Mouse (Mus musculus): Measurements from ENCODE around the gene Gdpd5. TPM values are rescaled to one million over a fixed set of nuclear protein-coding genes. Genes with fewer than 3 reads are reported as not detected.
A peak's percentile ranks its signal among the peaks of the same experiment; 100 is the strongest.

Gene Gdpd5
- total and polyA plus RNA-seq, 3 experiments, result 0.15 to 0.26 TPM; not detected in 1

GRCm38 (mm10) chr7:99375455-99375854 lies 5.8 kb upstream of the Gdpd5 start:
- Histone ChIP-seq H3K4me1 (ENCODE audit: control insufficient read depth in 1 of 2, insufficient read depth in 2 of 2, low read length in 2 of 2) (peaks cover 0 to 5% of the 10 kb centered on the region in 2 experiments; a peak in 1 of 4 replicates), H3K79me2 (ENCODE audit: control insufficient read depth, insufficient read depth, low read length, poor library complexity) (no peaks in the 10 kb centered on the region), H3K4me3 (ENCODE audit: control insufficient read depth in 1 of 2, insufficient read depth in 1 of 2, low read depth in 2 of 2, low read length in 2 of 2) (no peak overlapping the region), H3K27me3 (ENCODE audit: control insufficient read depth in 1 of 2, insufficient read depth in 2 of 2, low read length in 2 of 2) (peaks cover 0 to 6% of the 10 kb centered on the region in 2 experiments; a peak in 1 of 4 replicates), H3K27ac (ENCODE audit: control insufficient read depth, low read depth, low read length) (no peak overlapping the region), H3K9me3 (replicated peaks; ENCODE audit: insufficient read depth, low read length) (no peaks in the 10 kb centered on the region), H3K9ac (ENCODE audit: control insufficient read depth, low read depth, low read length, poor library complexity, severe bottlenecking) (no peak overlapping the region), H3K36me3 (ENCODE audit: control insufficient read depth in 1 of 2, insufficient read depth in 2 of 2, low read length in 2 of 2) (no peaks in the 10 kb centered on the region)
- peak; percentile 61 for DNase-seq (ENCODE audit: low read depth, low spot score)
- peak; percentile 42 for TF ChIP-seq RAD21 (IDR thresholded peaks at IDR 0.05; ENCODE audit: low read depth, low read length)
- TF ChIP-seq CTCF (IDR thresholded peaks at IDR 0.05 in 2 of 3, conservative IDR thresholded peaks at IDR 0.05 in 1 of 3; ENCODE audit: control insufficient read depth in 1 of 3, insufficient read depth in 1 of 3, low read depth in 2 of 3, low read length in 3 of 3, poor library complexity in 1 of 3, severe bottlenecking in 1 of 3), result peak; percentile 59 to 75 (median 62)
- TF ChIP-seq SMC3 (IDR thresholded peaks at IDR 0.05; ENCODE audit: low read depth, low read length), result peak; percentile 67
- no peak for TF ChIP-seq GABPA (IDR thresholded peaks at IDR 0.05; ENCODE audit: low read depth, low read length)
- TF ChIP-seq USF2 (IDR thresholded peaks at IDR 0.05; ENCODE audit: borderline replicate concordance in 1 of 2, insufficient read depth in 1 of 2, low read depth in 1 of 2, low read length in 2 of 2), result no peak
- TF ChIP-seq MAX (IDR thresholded peaks at IDR 0.05; ENCODE audit: low read length), result no peak
- no peak for TF ChIP-seq E2F4 (IDR thresholded peaks at IDR 0.05; ENCODE audit: borderline replicate concordance, low read depth, low read length)
- TF ChIP-seq ZC3H11A (IDR thresholded peaks at IDR 0.05; ENCODE audit: low read depth, low read length), result peak; percentile 25; the same call in 1 of the 2 replicates
- no peak for TF ChIP-seq ZNF384 (IDR thresholded peaks at IDR 0.05; ENCODE audit: low read depth, low read length)
- no peak for TF ChIP-seq MYB (IDR thresholded peaks at IDR 0.05; ENCODE audit: low read depth, low read length)

DNA sequence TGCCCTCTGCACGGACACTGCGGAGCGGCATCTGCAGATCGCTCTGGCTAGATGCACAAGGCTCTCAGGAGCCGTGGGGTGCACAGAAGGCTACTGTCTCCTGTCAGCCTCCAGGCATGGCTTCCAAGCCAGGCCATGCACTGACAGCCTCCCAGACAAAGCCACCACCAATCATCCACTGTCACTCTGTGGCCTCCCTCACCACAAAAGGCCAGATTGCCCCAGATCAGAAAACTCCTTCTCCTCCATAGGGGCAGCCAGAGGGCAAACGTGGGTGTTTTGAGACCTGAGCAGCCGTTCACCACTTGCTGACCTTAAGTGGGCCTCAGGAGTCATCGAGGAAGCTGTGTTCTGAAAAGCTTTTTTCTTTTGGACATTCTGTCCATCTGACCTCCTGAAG lies 2.3 kb upstream of the Gdpd5 start:
- TF ChIP-seq MAX (IDR thresholded peaks at IDR 0.05; ENCODE audit: low read length) (no peak), ZKSCAN1 (IDR thresholded peaks at IDR 0.05; ENCODE audit: low read depth, low read length) (no peak), RCOR1 (IDR thresholded peaks at IDR 0.05; ENCODE audit: low read depth, low read length) (no peak)
- no peak for DNase-seq (ENCODE audit: low read depth, low spot score)
- H3K9ac ChIP-seq (ENCODE audit: control insufficient read depth, low read depth, low read length, poor library complexity, severe bottlenecking), result no peak overlapping the region
- peaks cover 0 to 2% of the 10 kb centered on the region in 2 experiments; a peak in 1 of 4 replicates for H3K27me3 ChIP-seq (ENCODE audit: control insufficient read depth in 1 of 2, insufficient read depth in 2 of 2, low read length in 2 of 2)
- H3K36me3 ChIP-seq (ENCODE audit: control insufficient read depth in 1 of 2, insufficient read depth in 2 of 2, low read length in 2 of 2), result no peaks in the 10 kb centered on the region; a peak in 1 of 4 replicates
- peaks cover 0 to 14% of the 10 kb centered on the region in 2 experiments; a peak in 3 of 4 replicates for H3K4me1 ChIP-seq (ENCODE audit: control insufficient read depth in 1 of 2, insufficient read depth in 2 of 2, low read length in 2 of 2)
- no peak overlapping the region for H3K4me3 ChIP-seq (ENCODE audit: control insufficient read depth in 1 of 2, insufficient read depth in 1 of 2, low read depth in 2 of 2, low read length in 2 of 2)
- no peaks in the 10 kb centered on the region for H3K9me3 ChIP-seq (replicated peaks; ENCODE audit: insufficient read depth, low read length)
- H3K79me2 ChIP-seq (ENCODE audit: control insufficient read depth, insufficient read depth, low read length, poor library complexity), result no peaks in the 10 kb centered on the region
- no peak overlapping the region for H3K27ac ChIP-seq (ENCODE audit: control insufficient read depth, low read depth, low read length)

- TF ChIP-seq GATA1 (IDR thresholded peaks at IDR 0.05; ENCODE audit: low read depth, low read length), result 0 out of 2 replicates have a peak, but pooled peaks have one; percentile 20
- TF ChIP-seq MAX (IDR thresholded peaks at IDR 0.05; ENCODE audit: low read length), result no peak
- no peak for TF ChIP-seq SIN3A (IDR thresholded peaks at IDR 0.05; ENCODE audit: low read length)
- peak; percentile 27; the same call in 1 of the 2 replicates for TF ChIP-seq RCOR1 (IDR thresholded peaks at IDR 0.05; ENCODE audit: low read depth, low read length)
- no peak for TF ChIP-seq ETS1 (IDR thresholded peaks at IDR 0.05; ENCODE audit: low read depth, low read length)
- peak in 2 of 3 experiments; percentile 8 to 26; a peak in 4 of 6 replicates for TF ChIP-seq CTCF (IDR thresholded peaks at IDR 0.05 in 2 of 3, conservative IDR thresholded peaks at IDR 0.05 in 1 of 3; ENCODE audit: control insufficient read depth in 1 of 3, insufficient read depth in 1 of 3, low read depth in 2 of 3, low read length in 3 of 3, poor library complexity in 1 of 3, severe bottlenecking in 1 of 3)
- Histone ChIP-seq H3K27ac (ENCODE audit: control insufficient read depth, low read depth, low read length) (no peak overlapping the region), H3K36me3 (ENCODE audit: control insufficient read depth in 1 of 2, insufficient read depth in 2 of 2, low read length in 2 of 2) (no peaks in the 10 kb centered on the region; a peak in 1 of 4 replicates), H3K27me3 (ENCODE audit: control insufficient read depth in 1 of 2, insufficient read depth in 2 of 2, low read length in 2 of 2) (peaks cover 0 to 2% of the 10 kb centered on the region in 2 experiments; a peak in 1 of 4 replicates), H3K9ac (ENCODE audit: control insufficient read depth, low read depth, low read length, poor library complexity, severe bottlenecking) (no peak overlapping the region; the same call in 1 of the 2 replicates), H3K9me3 (replicated peaks; ENCODE audit: insufficient read depth, low read length) (no peaks in the 10 kb centered on the region), H3K4me1 (ENCODE audit: control insufficient read depth in 1 of 2, insufficient read depth in 2 of 2, low read length in 2 of 2) (peaks cover 0 to 14% of the 10 kb centered on the region in 2 experiments; a peak in 3 of 4 replicates), H3K4me3 (ENCODE audit: control insufficient read depth in 1 of 2, insufficient read depth in 1 of 2, low read depth in 2 of 2, low read length in 2 of 2) (peak overlapping the region; percentile 61 to 62), H3K79me2 (ENCODE audit: control insufficient read depth, insufficient read depth, low read length, poor library complexity) (no peaks in the 10 kb centered on the region)
- no peak for DNase-seq (ENCODE audit: low read depth, low spot score)
Observed at GRCm38 (mm10) chr7:99380491-99381213, 562 bp upstream of the Gdpd5 start.
